Mouse (Mus musculus) heart, embryonic 15.5 days (tissue): ENCODE results near the gene Tubd1. TPM values are rescaled to one million over a fixed set of nuclear protein-coding genes. Genes with fewer than 3 reads are reported as not detected.

Source experiments
- ATAC-seq: fragments of 200-750 bp; cut with Nextera tagmentation; replicated peaks from 2 replicates; pipeline ENCODE4 v1.8.0; 2017; ENCODE audit warnings: low read depth, moderate TSS enrichment; ENCODE audit not compliant: insufficient number of reproducible peaks, insufficient read depth, low FRiP score
- H3K27ac ChIP-seq: fragments of 300-500 bp; sonication (generic); 2 replicates; pipeline ENCODE4 v1.5.1; 2015; ENCODE audit warnings: mild to moderate bottlenecking, inconsistent platforms
- H3K27me3 ChIP-seq: fragments of 300-500 bp; sonication (generic); 2 replicates; pipeline ENCODE4 v1.6.1; 2015; ENCODE audit warnings: inconsistent platforms
- H3K36me3 ChIP-seq: fragments of 300-500 bp; sonication (generic); 2 replicates; pipeline ENCODE4 v1.6.1; 2015; ENCODE audit warnings: mild to moderate bottlenecking, inconsistent platforms
- H3K4me1 ChIP-seq: fragments of 300-500 bp; sonication (generic); replicated peaks from 2 replicates; pipeline ENCODE4 v1.6.1; 2015; ENCODE audit warnings: inconsistent platforms
- H3K4me2 ChIP-seq: fragments of 300-500 bp; sonication (generic); 2 replicates; pipeline ENCODE4 v1.6.1; 2015; ENCODE audit warnings: inconsistent platforms, mild to moderate bottlenecking, moderate library complexity
- H3K4me3 ChIP-seq: fragments of 300-500 bp; sonication (generic); 2 replicates; pipeline ENCODE4 v1.5.1; 2015; ENCODE audit warnings: mild to moderate bottlenecking, inconsistent platforms
- H3K9ac ChIP-seq: fragments of 300-500 bp; sonication (generic); 2 replicates; pipeline ENCODE4 v1.6.1; 2015; ENCODE audit warnings: mild to moderate bottlenecking, inconsistent platforms
- H3K9me3 ChIP-seq: fragments of 300-500 bp; sonication (generic); replicated peaks from 2 replicates; pipeline ENCODE4 v1.6.1; 2016; ENCODE audit warnings: inconsistent platforms
- WGBS: fragments of 180-500 bp; shearing (Covaris S2); methylation state at CpG from one replicate; pipeline ENCODE4 v1.1.7; 2015; ENCODE audit warnings: mixed read lengths; 5-methylcytosine and 5-hydroxymethylcytosine counted together
- polyA plus RNA-seq: library from polyadenylated mRNA; unstranded; fragments of >200 nt; fragmentation: Nextera tagmentation; extraction: Ambion mirVana; gene quantifications from 2 replicates; pipeline ENCODE4 v1.2.1, GENCODE M21; 2015

The Tubd1 gene
- polyA plus RNA-seq, 1 experiment from 2014 or later, result 11.7 TPM

GRCm38 (mm10) chr11:86585598-86585984, 40.8 kb downstream of the Tubd1 start:
- H3K4me1 ChIP-seq, result peaks cover 38% of the 10 kb centered on the region
- no peaks in the 10 kb centered on the region for H3K36me3 ChIP-seq
- peak overlapping the region; percentile 60 for H3K9ac ChIP-seq
- peak overlapping the region; percentile 73 for H3K4me2 ChIP-seq
- ATAC-seq, result no peak
- peak overlapping the region; percentile 71 for H3K4me3 ChIP-seq
- H3K27me3 ChIP-seq, result no peaks in the 10 kb centered on the region
- WGBS, result 9% methylated on average over 3 of the region's 3 CpGs
- peak overlapping the region; percentile 93 for H3K27ac ChIP-seq
- no peaks in the 10 kb centered on the region for H3K9me3 ChIP-seq

GRCm38 (mm10) chr11:86586177-86586867, 41.5 kb downstream of the Tubd1 start:
- Histone ChIP-seq H3K4me2 (peak overlapping the region; percentile 73), H3K4me3 (peak overlapping the region; percentile 71)
- 3% methylated on average over 12 of the region's 12 CpGs for WGBS

GRCm38 (mm10) chr11:86586868-86587792, 42.3 kb downstream of the Tubd1 start:
- Histone ChIP-seq H3K9me3 (no peaks in the 10 kb centered on the region), H3K4me1 (peaks cover 25% of the 10 kb centered on the region), H3K4me3 (peak overlapping the region; percentile 71), H3K27ac (peak overlapping the region; percentile 93), H3K27me3 (no peaks in the 10 kb centered on the region), H3K9ac (peak overlapping the region; percentile 81), H3K36me3 (no peaks in the 10 kb centered on the region), H3K4me2 (peak overlapping the region; percentile 73)
- WGBS, result 2% methylated on average over 15 of the region's 15 CpGs
- peak; percentile 90 for ATAC-seq

More at GRCm38 (mm10) chr11:86586177-86586867, 41.5 kb downstream of the Tubd1 start:
- H3K9me3 ChIP-seq, result no peaks in the 10 kb centered on the region
- peak overlapping the region; percentile 93 for H3K27ac ChIP-seq
- H3K9ac ChIP-seq, result peak overlapping the region; percentile 81
- ATAC-seq, result no peak
- H3K27me3 ChIP-seq, result no peaks in the 10 kb centered on the region
- no peaks in the 10 kb centered on the region for H3K36me3 ChIP-seq
- H3K4me1 ChIP-seq, result peaks cover 31% of the 10 kb centered on the region

GRCm38 (mm10) chr11:86587830-86588229, 43.0 kb downstream of the Tubd1 start:
- Histone ChIP-seq H3K27me3 (no peaks in the 10 kb centered on the region), H3K9ac (peak overlapping the region; percentile 81; the same call in 1 of the 2 replicates), H3K4me1 (peaks cover 25% of the 10 kb centered on the region), H3K9me3 (no peaks in the 10 kb centered on the region), H3K27ac (peak overlapping the region; percentile 93), H3K36me3 (no peaks in the 10 kb centered on the region), H3K4me3 (peak overlapping the region; percentile 71; the same call in 1 of the 2 replicates), H3K4me2 (peak overlapping the region; percentile 73)
- ATAC-seq, result no peak
- 22% methylated on average over 7 of the region's 7 CpGs for WGBS

- H3K4me2 ChIP-seq, result no peak overlapping the region
- 86% methylated on average over 4 of the region's 4 CpGs for WGBS
- no peak overlapping the region for H3K9ac ChIP-seq
- H3K4me3 ChIP-seq, result no peak overlapping the region
- H3K27ac ChIP-seq, result no peak overlapping the region
- H3K9me3 ChIP-seq, result no peaks in the 10 kb centered on the region
- no peak for ATAC-seq
- H3K27me3 ChIP-seq, result no peaks in the 10 kb centered on the region
- H3K4me1 ChIP-seq, result peaks cover 32% of the 10 kb centered on the region
- H3K36me3 ChIP-seq, result no peaks in the 10 kb centered on the region
Observed at GRCm38 (mm10) chr11:86588583-86589298, 44.0 kb downstream of the Tubd1 start.

GRCm38 (mm10) chr11:86590066-86590465, 45.3 kb downstream of the Tubd1 start:
- no peak for ATAC-seq
- no peak overlapping the region for H3K4me2 ChIP-seq
- WGBS, result 87% methylated on average over 4 of the region's 4 CpGs

GRCm38 (mm10) chr11:86590579-86590978, 45.8 kb downstream of the Tubd1 start:
- H3K4me2 ChIP-seq, result no peak overlapping the region
- peaks cover 25% of the 10 kb centered on the region for H3K4me1 ChIP-seq
- no peak overlapping the region for H3K4me3 ChIP-seq
- H3K36me3 ChIP-seq, result no peaks in the 10 kb centered on the region
- WGBS, result 87% methylated on average over 10 of the region's 10 CpGs
- no peaks in the 10 kb centered on the region for H3K27me3 ChIP-seq
- H3K9me3 ChIP-seq, result no peaks in the 10 kb centered on the region
- no peak for ATAC-seq
- H3K9ac ChIP-seq, result no peak overlapping the region
- no peak overlapping the region for H3K27ac ChIP-seq

More at GRCm38 (mm10) chr11:86590066-86590465, 45.3 kb downstream of the Tubd1 start:
- Histone ChIP-seq H3K9ac (no peak overlapping the region), H3K36me3 (no peaks in the 10 kb centered on the region), H3K4me3 (no peak overlapping the region), H3K27me3 (no peaks in the 10 kb centered on the region), H3K27ac (no peak overlapping the region), H3K4me1 (peaks cover 29% of the 10 kb centered on the region), H3K9me3 (no peaks in the 10 kb centered on the region)

- H3K4me3 ChIP-seq, result no peak overlapping the region
- H3K27me3 ChIP-seq, result no peaks in the 10 kb centered on the region
- H3K9ac ChIP-seq, result no peak overlapping the region
- no peak for ATAC-seq
- no peak overlapping the region for H3K27ac ChIP-seq
- peaks cover 28% of the 10 kb centered on the region for H3K4me1 ChIP-seq
- no peaks in the 10 kb centered on the region for H3K36me3 ChIP-seq
- no peak overlapping the region for H3K4me2 ChIP-seq
- WGBS, result 72% methylated on average over 4 of the region's 4 CpGs
- no peaks in the 10 kb centered on the region for H3K9me3 ChIP-seq
Observed at GRCm38 (mm10) chr11:86591301-86591845, 46.6 kb downstream of the Tubd1 start.

GRCm38 (mm10) chr11:86591931-86592616, 47.3 kb downstream of the Tubd1 start:
- no peaks in the 10 kb centered on the region for H3K27me3 ChIP-seq
- no peak overlapping the region for H3K4me2 ChIP-seq
- H3K27ac ChIP-seq, result peak overlapping the region; percentile 75
- no peak overlapping the region for H3K4me3 ChIP-seq
- H3K4me1 ChIP-seq, result peaks cover 28% of the 10 kb centered on the region
- H3K9ac ChIP-seq, result no peak overlapping the region
- ATAC-seq, result no peak
- WGBS, result 87% methylated on average over 2 of the region's 2 CpGs
- H3K36me3 ChIP-seq, result no peaks in the 10 kb centered on the region
- no peaks in the 10 kb centered on the region for H3K9me3 ChIP-seq

GRCm38 (mm10) chr11:86592993-86593392, 48.2 kb downstream of the Tubd1 start:
- Histone ChIP-seq H3K27ac (peak overlapping the region; percentile 75), H3K4me1 (peaks cover 20% of the 10 kb centered on the region), H3K9me3 (no peaks in the 10 kb centered on the region), H3K27me3 (no peaks in the 10 kb centered on the region), H3K4me2 (no peak overlapping the region), H3K4me3 (no peak overlapping the region), H3K9ac (no peak overlapping the region), H3K36me3 (no peaks in the 10 kb centered on the region)
- peak; percentile 74 for ATAC-seq
- WGBS, result 16% methylated on average over 3 of the region's 3 CpGs
